Mouse (Mus musculus) gastrocnemius, adult 18-20 months (tissue): ENCODE measurements around the gene Sec1. TPM values are rescaled to one million over a fixed set of nuclear protein-coding genes. Genes with fewer than 3 reads are reported as not detected.

Experiments used
- DNase-seq: peaks from one replicate; pipeline ENCODE4 v3.0.0; 2021; ENCODE audit warnings: low spot score
- total RNA-seq, 2 experiments: library from RNA; stranded (reverse); gene quantifications; 2 replicates each; pipeline ENCODE4 v1.2.3; 2021

Sec1 gene
- total RNA-seq, 2 experiments from 2014 or later = 0.09 TPM

GRCm38 (mm10) chr7:45717918-45718297 lies 23.7 kb upstream of the Sec1 start, which contains the start of gene Sphk2:
Gene Sphk2 (minus strand): TSS chr7:45718002.
- peak; percentile 98 for DNase-seq

GRCm38 (mm10) chr7:45716952-45717917 lies 23.0 kb upstream of the Sec1 start:
- no peak for DNase-seq

- no peak for DNase-seq
These were observed 22.3 kb upstream of the Sec1 start for GRCm38 (mm10) chr7:45716460-45716857.

GRCm38 (mm10) chr7:45715741-45716459 lies 21.7 kb upstream of the Sec1 start:
- no peak for DNase-seq

- DNase-seq = peak; percentile 97
These were observed 21.0 kb upstream of the Sec1 start, which contains the start of gene Rpl18 for GRCm38 (mm10) chr7:45715090-45715708. Gene Rpl18 (plus strand): TSS chr7:45715457.

- no peak for DNase-seq
These were observed 20.5 kb upstream of the Sec1 start for GRCm38 (mm10) chr7:45714630-45715089.

- no peak for DNase-seq
These were observed 19.8 kb upstream of the Sec1 start for GRCm38 (mm10) chr7:45713881-45714520.

GRCm38 (mm10) chr7:45713396-45713795 lies 19.2 kb upstream of the Sec1 start:
- DNase-seq = no peak

GRCm38 (mm10) chr7:45712022-45712757 lies 18.0 kb upstream of the Sec1 start:
- DNase-seq = no peak

GRCm38 (mm10) chr7:45711316-45712021 lies 17.3 kb upstream of the Sec1 start:
- DNase-seq = no peak

- no peak for DNase-seq
These were observed 16.4 kb upstream of the Sec1 start for GRCm38 (mm10) chr7:45710477-45711191.

GRCm38 (mm10) chr7:45709677-45710355 lies 15.6 kb upstream of the Sec1 start:
- no peak for DNase-seq

GRCm38 (mm10) chr7:45709036-45709435 lies 14.8 kb upstream of the Sec1 start:
- DNase-seq = no peak

- peak; percentile 74 for DNase-seq
These were observed 14.1 kb upstream of the Sec1 start for GRCm38 (mm10) chr7:45708221-45708761.

GRCm38 (mm10) chr7:45707375-45707967 lies 13.3 kb upstream of the Sec1 start:
- DNase-seq = peak; percentile 98

- peak; percentile 87 for DNase-seq
These were observed 12.6 kb upstream of the Sec1 start for GRCm38 (mm10) chr7:45706721-45707241.

- DNase-seq = peak; percentile 90
These were observed 11.7 kb upstream of the Sec1 start for GRCm38 (mm10) chr7:45705873-45706281.

GRCm38 (mm10) chr7:45705443-45705864 lies 11.3 kb upstream of the Sec1 start:
- no peak for DNase-seq
